Mouse (Mus musculus) natural killer cell, adult 2 months (primary cell): ENCODE results near the gene Tiam1.

Experiments
- DNase-seq, 2 experiments: peaks; one replicate each; pipeline ENCODE4 v3.0.0; 2022; ENCODE audit warnings: low spot score in 2 of 2

Gene Tiam1

GRCm38 (mm10) chr16:89912686-89913375 lies 230.7 kb downstream of the Tiam1 start:
- DNase-seq, result no peak

- no peak for DNase-seq
Observed at GRCm38 (mm10) chr16:89909393-89910068, 234.0 kb downstream of the Tiam1 start.

DNA sequence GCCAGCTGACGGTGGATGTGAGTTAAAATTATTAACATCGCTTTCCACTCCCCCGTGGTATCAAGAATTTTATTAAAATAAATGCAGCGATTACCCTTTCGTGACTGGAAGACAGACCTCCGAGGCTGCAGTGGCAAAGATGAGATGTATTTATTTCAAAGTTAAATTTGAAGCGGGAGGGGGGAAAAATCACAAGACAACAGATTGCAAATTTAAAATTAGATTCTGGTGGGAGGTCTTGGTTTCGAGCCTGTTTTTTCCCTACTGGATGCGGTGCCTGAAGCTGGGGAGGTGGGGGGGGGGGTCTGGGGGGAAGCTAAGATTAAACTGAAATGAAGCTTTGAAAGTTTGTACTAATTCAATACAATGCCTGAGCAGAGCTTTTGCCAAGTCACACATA lies 235.9 kb downstream of the Tiam1 start:
- no peak for DNase-seq

- DNase-seq, result no peak
Observed at GRCm38 (mm10) chr16:89906909-89907308, 236.7 kb downstream of the Tiam1 start.

DNA sequence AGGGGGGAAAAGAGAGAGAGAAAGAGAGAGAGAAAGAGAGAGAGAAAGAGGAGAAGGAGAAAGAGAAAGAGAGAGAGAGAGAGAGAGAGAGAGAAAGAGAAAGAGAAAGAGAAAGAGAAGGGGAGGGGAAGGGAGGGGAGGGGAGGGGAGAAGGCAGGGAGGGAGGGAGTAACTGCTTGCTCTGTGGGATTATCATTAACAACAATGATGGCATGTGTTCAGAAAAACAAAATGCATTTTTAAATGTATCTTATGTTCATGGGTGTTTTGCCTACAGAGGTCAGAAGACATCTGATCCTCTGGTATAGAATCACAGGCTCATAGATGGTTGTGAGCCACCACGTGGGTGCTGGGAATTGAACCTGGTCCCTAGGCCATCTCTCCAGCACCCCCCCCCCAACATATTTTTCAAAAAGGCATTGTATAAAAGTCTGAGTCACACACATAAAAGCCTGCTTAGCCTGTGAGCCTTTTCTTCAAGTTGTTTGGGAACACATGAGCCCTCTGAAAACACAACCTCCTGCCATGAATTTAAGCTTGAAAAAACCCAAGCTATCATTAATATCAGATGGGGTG lies 237.8 kb downstream of the Tiam1 start:
- DNase-seq, result no peak

GRCm38 (mm10) chr16:89904121-89904520 lies 239.4 kb downstream of the Tiam1 start:
- DNase-seq, result no peak

DNA sequence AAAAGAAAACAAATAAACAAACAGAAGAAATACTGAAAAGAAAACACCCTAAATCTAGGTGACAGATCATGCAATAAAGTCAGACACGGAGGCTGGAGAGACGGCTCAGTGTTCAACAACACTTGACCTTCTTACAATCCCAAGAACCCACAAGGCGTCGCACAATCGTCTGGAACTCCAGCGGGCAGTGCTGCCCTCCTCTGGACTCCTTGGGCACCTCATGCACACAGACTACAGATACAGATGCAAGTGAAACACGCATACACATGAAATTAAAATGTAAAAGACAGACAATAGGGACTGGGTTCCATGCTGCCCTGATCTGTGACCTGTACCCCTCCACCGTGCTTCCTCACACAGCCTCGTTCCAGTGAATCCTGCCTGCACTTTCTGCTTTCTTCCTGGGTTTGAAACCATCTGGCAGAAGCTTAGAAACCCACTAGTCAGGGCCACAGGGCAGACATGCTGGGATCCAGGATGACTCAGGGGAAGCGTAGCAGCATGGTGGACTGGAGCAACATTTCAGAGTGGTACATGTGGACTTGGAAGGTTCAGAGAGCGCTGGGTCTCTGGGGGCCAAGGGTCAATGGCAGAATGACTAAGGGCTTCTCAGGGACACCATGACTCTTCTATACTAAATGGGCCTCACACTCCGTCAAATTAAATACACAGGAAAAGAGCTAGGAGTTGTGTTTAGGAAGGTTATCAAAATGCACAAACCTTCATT lies 240.8 kb downstream of the Tiam1 start:
- no peak for DNase-seq

- no peak for DNase-seq
Observed at GRCm38 (mm10) chr16:89900681-89901080, 242.9 kb downstream of the Tiam1 start.

DNA sequence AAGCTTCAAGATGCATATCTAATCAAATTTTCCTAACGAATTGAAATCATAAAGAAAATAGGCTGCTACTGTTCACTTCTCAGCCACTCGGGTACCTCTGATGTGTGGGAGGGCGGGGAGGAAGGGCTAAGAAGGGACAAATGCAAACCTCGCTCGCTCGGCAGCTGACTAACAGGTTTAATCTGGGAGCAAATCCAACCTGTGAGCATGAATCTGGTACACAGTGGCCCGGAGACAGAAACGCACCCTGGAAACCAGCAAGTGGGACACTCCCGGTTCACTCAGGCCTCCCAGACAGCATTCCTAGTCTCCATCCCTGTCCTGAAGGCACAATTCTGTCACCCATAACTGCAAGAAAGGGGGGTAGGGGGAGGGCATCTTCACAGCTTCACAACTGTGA lies 244.4 kb downstream of the Tiam1 start:
- no peak for DNase-seq

DNA sequence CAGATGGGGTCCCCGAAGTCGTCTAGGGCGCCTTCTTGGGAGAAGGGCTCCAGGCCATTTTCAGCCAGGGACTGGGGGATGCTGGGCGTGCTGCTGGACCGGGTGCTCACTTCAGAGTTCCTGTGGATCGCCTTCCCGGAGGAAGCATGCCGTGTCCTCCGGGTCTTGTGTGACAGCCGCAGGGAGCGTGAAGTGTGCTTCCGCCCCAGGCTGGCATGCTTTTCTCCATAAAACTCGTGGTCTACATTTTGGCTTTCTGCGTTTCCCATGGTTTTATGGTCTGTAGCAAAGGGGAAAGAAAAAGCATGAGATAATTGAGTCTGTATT lies 245.3 kb downstream of the Tiam1 start:
- DNase-seq, result no peak

- no peak for DNase-seq
Observed at GRCm38 (mm10) chr16:89897547-89898298, 245.8 kb downstream of the Tiam1 start.

DNA sequence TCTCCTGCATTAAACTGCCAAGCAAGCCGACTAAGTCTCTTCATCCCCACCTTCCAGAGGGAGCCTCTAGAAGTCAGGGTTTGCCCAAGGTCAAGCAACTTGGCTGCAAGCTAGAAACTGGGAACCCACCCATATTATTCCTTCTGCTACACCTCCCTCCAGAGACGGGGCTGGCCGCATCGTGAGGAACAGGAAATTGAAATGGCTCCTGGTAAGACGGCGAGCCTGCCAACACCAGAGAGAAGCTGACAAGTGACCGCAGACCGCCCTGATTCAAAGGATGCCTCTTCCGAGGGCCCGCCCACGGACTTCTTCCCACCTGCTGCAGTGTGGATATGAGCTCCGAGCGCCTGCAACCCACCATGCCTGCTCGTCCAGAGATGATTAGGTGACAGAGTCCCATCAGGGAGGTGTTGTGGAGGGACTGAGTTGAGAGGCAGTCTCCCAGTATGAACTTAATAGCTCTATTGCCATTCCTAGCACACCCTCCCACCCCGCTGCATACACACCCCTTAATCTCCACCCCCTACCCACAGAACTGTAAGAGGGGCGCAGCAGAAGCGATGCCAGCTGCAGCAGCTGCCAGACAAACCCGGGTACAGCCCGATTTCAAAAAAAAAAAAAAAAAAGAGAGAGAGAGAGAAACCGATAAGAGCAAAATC lies 246.6 kb downstream of the Tiam1 start:
- no peak for DNase-seq

DNA sequence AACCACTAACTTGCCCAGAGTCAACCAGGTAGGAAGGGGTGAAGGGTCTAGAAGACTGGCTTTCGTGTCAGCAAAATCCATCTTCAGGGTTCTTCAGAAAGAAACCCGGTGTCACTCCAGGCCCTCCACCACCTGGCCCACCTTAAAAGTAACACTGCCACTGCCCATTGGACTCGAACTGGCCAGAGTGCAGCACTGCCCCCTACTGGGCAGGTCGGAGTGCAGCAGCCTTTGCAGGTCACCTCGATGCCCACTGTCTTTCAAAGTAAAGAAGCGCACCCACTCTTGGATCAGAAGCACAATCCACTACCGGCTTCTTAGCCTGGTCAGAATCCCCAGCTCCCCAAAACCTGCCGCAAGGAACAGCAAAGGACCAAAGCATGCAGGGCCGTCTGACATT lies 247.2 kb downstream of the Tiam1 start:
- peak in 1 of 2 experiments; percentile 32 for DNase-seq

GRCm38 (mm10) chr16:89895283-89895682 lies 248.3 kb downstream of the Tiam1 start:
- DNase-seq, result no peak

GRCm38 (mm10) chr16:89894816-89895215 lies 248.8 kb downstream of the Tiam1 start:
- no peak for DNase-seq

DNA sequence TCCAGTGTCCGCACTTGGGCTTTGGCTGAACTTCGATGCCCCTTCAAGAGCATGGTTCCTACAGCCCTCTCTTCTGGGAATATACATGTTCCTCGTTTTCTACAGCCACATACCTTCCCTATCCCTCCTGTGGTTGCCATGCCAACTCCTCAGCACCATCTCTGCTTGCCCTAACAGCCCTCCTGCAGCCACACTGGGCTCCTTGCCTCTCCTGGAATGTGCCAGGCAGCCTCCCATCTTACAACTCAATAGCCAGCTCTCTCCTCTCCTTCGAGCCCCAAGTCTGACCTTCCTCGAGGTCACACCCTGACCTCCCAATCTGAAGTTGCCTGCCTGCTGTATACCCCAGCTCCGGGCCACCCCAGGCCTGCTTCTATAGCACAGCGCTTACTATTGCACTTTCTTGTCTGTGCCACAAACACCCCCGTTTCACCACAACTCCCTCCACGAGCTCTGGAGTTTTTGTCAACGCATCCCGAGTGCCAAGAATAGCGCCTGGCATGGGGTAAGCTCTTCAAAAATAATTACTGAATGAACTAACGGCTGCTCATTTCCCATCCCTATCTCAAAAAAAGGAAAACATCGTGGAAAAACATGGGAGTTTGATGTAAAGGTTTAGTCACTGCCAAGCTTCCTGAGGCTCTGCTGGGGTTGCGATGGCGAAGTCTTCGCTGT lies 252.9 kb downstream of the Tiam1 start:
- no peak for DNase-seq

DNA sequence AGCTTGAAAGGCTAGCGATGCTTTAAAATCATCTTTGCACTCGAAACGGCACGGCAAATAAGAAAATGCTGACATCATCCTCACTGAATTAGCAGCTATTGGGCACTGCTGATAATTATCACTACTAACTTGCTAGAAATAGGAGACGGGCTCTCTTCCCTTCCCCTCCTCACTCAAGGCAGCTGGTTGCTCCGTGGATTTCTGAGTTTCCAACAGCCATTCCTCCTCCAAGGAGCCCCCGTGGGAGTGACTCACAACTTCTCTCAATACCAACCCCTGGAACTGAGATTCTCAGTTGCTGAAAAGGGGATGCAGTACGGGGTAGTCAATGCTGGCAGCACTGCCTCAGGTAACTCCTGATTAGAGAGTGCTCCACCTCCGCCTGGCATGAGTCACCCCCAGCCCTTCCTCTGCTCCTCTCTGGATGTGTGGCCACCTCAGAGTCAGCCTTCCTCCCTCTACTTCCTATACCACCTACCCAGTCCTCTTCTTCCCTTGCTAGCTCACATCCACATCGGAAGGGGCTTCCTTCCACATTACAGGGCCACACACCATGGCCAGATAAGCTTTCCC lies 253.6 kb downstream of the Tiam1 start:
- DNase-seq, result no peak

GRCm38 (mm10) chr16:89886561-89886960 lies 257.0 kb downstream of the Tiam1 start:
- no peak for DNase-seq

GRCm38 (mm10) chr16:89885661-89886060 lies 257.9 kb downstream of the Tiam1 start:
- DNase-seq, result no peak

- no peak for DNase-seq
Observed at GRCm38 (mm10) chr16:89883897-89884296, 259.7 kb downstream of the Tiam1 start.
